Mouse (Mus musculus) lung, postnatal 25 days (tissue): ENCODE results near the gene Dazap1.

Experiments used
- DNase-seq: peaks from one replicate; pipeline ENCODE4 v3.0.0; 2022; ENCODE audit warnings: low spot score

The Dazap1 gene

GRCm38 (mm10) chr10:80271186-80271843 lies 10.0 kb downstream of the Dazap1 start:
- DNase-seq = no peak

- DNase-seq = no peak
Observed at GRCm38 (mm10) chr10:80271870-80272585, 10.7 kb downstream of the Dazap1 start.

- peak; percentile 55 for DNase-seq
Observed at GRCm38 (mm10) chr10:80273847-80274246, 12.6 kb downstream of the Dazap1 start.

- DNase-seq = no peak
Observed at GRCm38 (mm10) chr10:80276238-80276637, 15.0 kb downstream of the Dazap1 start.

- no peak for DNase-seq
Observed at GRCm38 (mm10) chr10:80278390-80278789, 17.1 kb downstream of the Dazap1 start.

- no peak for DNase-seq
Observed at GRCm38 (mm10) chr10:80279273-80279672, 18.0 kb downstream of the Dazap1 start.

GRCm38 (mm10) chr10:80281304-80281703 lies 20.0 kb downstream of the Dazap1 start:
- DNase-seq = peak; percentile 63

GRCm38 (mm10) chr10:80281921-80282371 lies 20.7 kb downstream of the Dazap1 start:
- DNase-seq = peak; percentile 81

GRCm38 (mm10) chr10:80282481-80283441 lies 21.5 kb downstream of the Dazap1 start:
- peak; percentile 65 for DNase-seq

- DNase-seq = no peak
Observed at GRCm38 (mm10) chr10:80285222-80286070, 24.2 kb downstream of the Dazap1 start.

- no peak for DNase-seq
Observed at GRCm38 (mm10) chr10:80288097-80288496, 26.8 kb downstream of the Dazap1 start.

GRCm38 (mm10) chr10:80288657-80289056 lies 27.4 kb downstream of the Dazap1 start:
- no peak for DNase-seq

GRCm38 (mm10) chr10:80292251-80293146 lies 31.2 kb downstream of the Dazap1 start, which contains the start of gene Rps15:
Gene Rps15, plus strand, starts transcription at chr10:80292453.
- DNase-seq = peak; percentile 96

- DNase-seq = no peak
Observed at GRCm38 (mm10) chr10:80293325-80293724, 32.0 kb downstream of the Dazap1 start.

- DNase-seq = no peak
Observed at GRCm38 (mm10) chr10:80294311-80294710, 33.0 kb downstream of the Dazap1 start.

- no peak for DNase-seq
Observed at GRCm38 (mm10) chr10:80294788-80295303, 33.6 kb downstream of the Dazap1 start.

GRCm38 (mm10) chr10:80295618-80296425 lies 34.5 kb downstream of the Dazap1 start, which contains the start of gene Apc2:
Gene Apc2, plus strand, starts transcription at chr10:80295977.
- peak; percentile 78 for DNase-seq

GRCm38 (mm10) chr10:80296824-80297223 lies 35.5 kb downstream of the Dazap1 start:
- no peak for DNase-seq

- DNase-seq = no peak
Observed at GRCm38 (mm10) chr10:80297526-80298133, 36.3 kb downstream of the Dazap1 start.
